Mouse (Mus musculus) heart, postnatal 4 days (tissue): Measurements from ENCODE around the gene Olfr661. TPM values are rescaled to one million over a fixed set of nuclear protein-coding genes. Genes with fewer than 3 reads are reported as not detected.

Experiments
- DNase-seq: peaks from one replicate; pipeline ENCODE4 v3.0.0; 2021
- total RNA-seq, 2 experiments: library from RNA; stranded (reverse); gene quantifications; 2 replicates each; pipeline ENCODE4 v1.2.3; 2021

Olfr661 gene
- total RNA-seq, result not detected

DNA sequence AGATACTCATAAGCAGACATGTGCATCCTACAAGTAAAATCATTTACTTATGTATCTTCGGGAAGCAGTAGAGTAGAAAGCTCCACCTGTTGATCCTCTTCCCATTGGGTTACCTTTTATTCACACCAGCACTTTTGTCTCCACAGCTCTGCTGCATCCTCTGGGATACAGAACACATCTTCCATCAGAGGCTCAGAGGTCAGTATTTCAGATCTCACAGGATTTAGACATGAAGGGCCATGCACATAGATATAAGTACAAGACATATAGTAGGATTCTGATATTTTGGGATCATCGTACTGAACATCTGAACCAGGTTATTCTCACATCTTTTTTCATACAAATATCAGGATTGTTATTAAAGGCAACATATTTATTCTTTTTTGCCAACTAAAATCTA lies at the start of gene Olfr661:
Olfr661 (plus strand) TSS at position 301 of the 400 bp plus-strand sequence.
- DNase-seq, result no peak

DNA sequence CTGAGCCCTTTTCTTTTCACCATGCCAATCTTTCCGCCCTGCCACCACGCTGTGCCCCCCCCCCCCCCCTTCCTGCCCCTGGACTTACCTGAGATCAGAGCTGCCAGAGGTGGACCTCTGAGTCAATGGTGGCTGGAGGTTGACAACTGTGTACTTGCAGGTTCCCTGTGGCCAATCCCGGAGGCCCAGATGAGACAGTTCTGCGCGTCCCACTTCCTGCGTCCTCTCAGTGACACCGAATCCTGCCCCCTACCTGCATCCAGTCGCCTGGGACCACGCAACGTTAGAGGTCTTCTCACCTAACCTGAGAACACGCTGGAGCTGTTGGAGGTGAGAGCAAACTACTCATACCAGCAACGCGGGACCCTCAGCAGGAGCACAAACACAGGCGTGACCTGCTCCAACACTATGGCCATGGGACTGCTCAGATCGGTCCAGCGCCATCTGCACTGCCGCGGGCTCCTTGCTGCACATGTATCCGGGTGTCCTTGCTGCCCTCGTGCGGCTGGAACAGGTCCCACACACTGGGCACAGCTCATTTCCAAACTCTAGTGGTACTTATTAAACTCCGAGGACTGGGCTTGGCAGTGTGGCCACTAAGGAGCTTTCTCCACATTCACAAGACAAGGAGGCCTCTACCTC lies 39.3 kb upstream of the Olfr661 start, which contains the start of gene Olfr658:
Olfr658 (minus strand) TSS at position 465 of the 642 bp plus-strand sequence.
- peak; percentile 37 for DNase-seq

DNA sequence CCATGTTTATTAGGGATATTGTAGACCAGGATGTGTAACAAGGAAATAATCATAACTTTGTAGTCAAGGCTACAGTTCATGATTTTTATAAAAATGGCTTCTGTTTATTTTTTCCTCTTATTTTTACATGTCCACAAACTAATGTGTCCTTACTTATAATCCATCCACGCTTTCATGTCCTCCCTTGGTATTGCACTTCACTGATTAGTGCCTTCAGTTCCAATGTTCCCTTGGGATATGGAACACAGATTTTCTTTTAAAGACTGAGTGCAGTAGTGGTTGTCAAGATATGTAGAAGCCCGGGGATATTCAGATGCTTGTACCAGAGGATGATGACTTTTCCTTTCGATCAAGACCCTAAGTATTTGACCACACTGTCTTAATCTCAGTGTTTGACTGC lies 19.8 kb upstream of the Olfr661 start, which contains the start of gene Olfr659:
Olfr659 (plus strand) TSS at position 301 of the 400 bp plus-strand sequence.
- no peak for DNase-seq

Other genes with a start within 250 kb of the Olfr661 start
- 1 to 10 TPM; 1.4 to 1.8 TPM for gene Trim30a, start 221.3 kb upstream of the Olfr661 start, total RNA-seq
- under 1 TPM; 0.26 to 0.38 TPM for gene Trim30d, start 178.7 kb upstream of the Olfr661 start, total RNA-seq
- gene Olfr651, start 136.4 kb upstream of the Olfr661 start, total RNA-seq, result not detected
- not detected for gene Olfr652, start 125.6 kb upstream of the Olfr661 start, total RNA-seq
- gene Olfr653, start 109.2 kb upstream of the Olfr661 start, total RNA-seq, result not detected
- gene Olfr654, start 99.5 kb upstream of the Olfr661 start, total RNA-seq, result not detected
- not detected for gene Olfr655, start 84.7 kb upstream of the Olfr661 start, total RNA-seq
- gene Olfr656, start 72.5 kb upstream of the Olfr661 start, total RNA-seq, result not detected
- not detected for gene Olfr657, start 61.7 kb upstream of the Olfr661 start, total RNA-seq
- not detected for gene Olfr658, start 39.2 kb upstream of the Olfr661 start, total RNA-seq
- not detected for gene Olfr659, start 19.7 kb upstream of the Olfr661 start, total RNA-seq
- gene Usp17le, start 91.0 kb downstream of the Olfr661 start, total RNA-seq, result not detected
- gene Usp17lb, start 156.1 kb downstream of the Olfr661 start, total RNA-seq, result not detected
- gene Usp17la, start 170.5 kb downstream of the Olfr661 start, total RNA-seq, result not detected
- not detected for gene Olfr665, start 191.5 kb downstream of the Olfr661 start, total RNA-seq
- not detected for gene Olfr666, start 209.5 kb downstream of the Olfr661 start, total RNA-seq
- not detected for gene Olfr667, start 235.0 kb downstream of the Olfr661 start, total RNA-seq
- not detected for gene Olfr668, start 241.6 kb downstream of the Olfr661 start, total RNA-seq
- gene Olfr669, start 247.7 kb downstream of the Olfr661 start, total RNA-seq, result not detected